Mouse (Mus musculus): ENCODE measurements around the gene Prep. TPM values are rescaled to one million over a fixed set of nuclear protein-coding genes. Genes with fewer than 3 reads are reported as not detected.

The Prep gene
- polyA plus RNA-seq, 1 experiment from 2014 or later: 38.2 TPM

DNA sequence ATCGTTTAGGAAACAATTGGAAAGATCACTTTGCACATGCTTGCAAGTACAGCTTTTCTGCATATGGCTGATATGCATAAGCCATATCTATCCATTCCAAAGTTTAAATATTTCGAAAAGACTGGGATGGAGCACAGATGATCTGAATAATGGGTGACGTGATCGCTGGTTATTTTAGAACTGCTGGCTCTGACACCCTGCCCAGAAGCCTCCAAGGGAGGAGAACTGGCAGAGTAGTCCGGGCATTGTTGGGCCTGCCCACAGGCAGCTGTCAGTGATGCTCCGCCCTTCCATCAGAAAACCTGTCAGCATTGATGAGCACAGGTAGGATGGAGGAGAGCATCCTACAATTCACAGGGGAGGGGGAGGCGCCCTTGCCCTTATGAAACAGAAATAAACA is 69.8 kb downstream of the Prep start:
- no peak overlapping the region for H3K4me3 ChIP-seq
- no peak overlapping the region for H3K27ac ChIP-seq
- no peaks in the 10 kb centered on the region for H3K27me3 ChIP-seq (ENCODE audit: poor library complexity, severe bottlenecking)
- H3K36me3 ChIP-seq (replicated peaks): peaks cover 39% of the 10 kb centered on the region
- no peak for DNase-seq (ENCODE audit: extremely low spot score, low spot score)
- WGBS: 89% methylated on average over 7 of the region's 7 CpGs
- peaks cover 12% of the 10 kb centered on the region for H3K4me1 ChIP-seq
- H3K9me3 ChIP-seq: no peaks in the 10 kb centered on the region

DNA sequence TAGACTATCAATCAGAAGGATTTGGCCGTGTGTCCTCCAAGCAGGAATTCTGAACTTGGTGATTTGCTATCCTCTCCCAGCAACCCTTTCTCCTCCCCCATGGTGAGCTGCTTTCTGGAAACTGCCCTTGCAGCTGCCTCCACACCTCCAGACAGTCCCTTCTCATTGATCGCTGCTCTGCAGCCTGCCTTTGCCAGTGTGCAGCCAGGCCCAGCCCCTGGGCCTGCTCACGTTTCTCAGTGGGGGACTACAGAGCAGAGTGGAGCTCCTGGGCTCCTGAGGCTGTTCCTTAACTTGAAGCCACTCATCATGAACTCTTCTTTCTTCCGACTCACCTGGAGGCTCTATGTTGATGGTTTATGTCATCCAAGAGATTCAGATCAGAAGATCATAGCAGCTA is 72.9 kb downstream of the Prep start:
- H3K36me3 ChIP-seq (replicated peaks): peaks cover 34% of the 10 kb centered on the region
- peak overlapping the region; percentile 37; the same call in 1 of the 2 replicates for H3K27ac ChIP-seq
- no peak overlapping the region for H3K4me3 ChIP-seq
- WGBS: 84% methylated on average over 4 of the region's 4 CpGs
- H3K27me3 ChIP-seq (ENCODE audit: poor library complexity, severe bottlenecking): no peaks in the 10 kb centered on the region
- peaks cover 12% of the 10 kb centered on the region for H3K4me1 ChIP-seq
- no peaks in the 10 kb centered on the region for H3K9me3 ChIP-seq
- DNase-seq (ENCODE audit: extremely low spot score, low spot score): no peak

DNA sequence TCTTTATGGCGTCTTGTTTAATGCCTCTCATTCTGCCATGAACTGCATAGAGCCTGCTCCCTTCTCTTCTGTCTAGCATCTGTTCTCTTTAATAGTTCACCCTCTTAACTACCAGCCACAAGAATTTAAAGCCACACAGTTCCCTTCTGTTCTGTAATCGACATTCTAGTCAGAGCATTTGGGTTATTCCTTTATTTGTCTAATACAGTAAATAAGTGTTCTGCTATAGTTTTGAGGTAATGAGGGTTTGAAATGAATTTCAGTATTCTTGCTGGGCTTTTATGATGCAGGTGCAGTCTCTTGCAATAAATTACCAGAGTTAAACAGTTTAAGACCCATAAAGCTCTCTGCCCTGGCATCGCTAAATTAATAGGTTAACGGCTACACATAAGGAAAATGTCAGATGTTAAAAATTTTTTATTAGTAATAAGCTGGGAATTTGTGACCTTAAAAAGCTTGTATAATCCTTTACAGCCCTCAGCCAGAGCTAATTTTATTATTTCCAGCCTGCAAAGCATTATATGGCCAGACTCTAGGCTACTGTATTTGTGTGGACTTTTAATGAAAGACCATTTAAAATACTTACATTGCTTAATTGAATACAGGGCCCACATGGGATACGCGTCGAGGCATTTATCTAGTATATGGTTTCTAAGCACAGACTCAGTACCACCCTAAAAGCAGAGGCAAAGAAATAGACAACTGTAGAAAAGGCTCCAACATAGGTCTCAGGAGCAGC is 73.6 kb downstream of the Prep start:
- Histone ChIP-seq H3K36me3 (replicated peaks) (peaks cover 37% of the 10 kb centered on the region), H3K27ac (no peak overlapping the region), H3K4me3 (no peak overlapping the region), H3K4me1 (peaks cover 13% of the 10 kb centered on the region), H3K27me3 (ENCODE audit: poor library complexity, severe bottlenecking) (no peaks in the 10 kb centered on the region), H3K9me3 (no peaks in the 10 kb centered on the region)
- WGBS: 89% methylated on average over 7 of the region's 7 CpGs
- DNase-seq (ENCODE audit: extremely low spot score, low spot score): no peak

DNA sequence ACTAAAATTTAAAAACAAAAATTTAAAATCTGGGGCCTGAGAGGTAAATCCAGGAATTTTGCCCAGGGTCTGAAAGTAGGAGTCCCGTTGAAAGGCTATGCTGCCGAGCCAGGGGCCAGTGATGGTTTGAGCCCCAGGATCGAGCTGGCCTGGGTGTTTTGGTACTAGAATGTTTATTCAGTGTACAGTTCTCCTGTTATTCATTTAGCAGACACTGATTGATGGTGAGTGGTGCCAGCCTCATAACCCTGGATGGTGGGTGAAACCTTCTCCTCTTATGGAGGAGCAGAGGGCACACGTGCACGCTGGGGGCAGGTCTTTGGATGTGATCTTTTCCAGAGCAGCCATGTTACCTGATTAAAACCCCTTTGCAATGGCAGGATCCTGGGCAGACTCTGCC is 75.4 kb downstream of the Prep start:
- Histone ChIP-seq H3K9me3 (no peaks in the 10 kb centered on the region), H3K4me1 (peaks cover 30% of the 10 kb centered on the region), H3K27ac (no peak overlapping the region), H3K27me3 (ENCODE audit: poor library complexity, severe bottlenecking) (no peaks in the 10 kb centered on the region), H3K4me3 (no peak overlapping the region), H3K36me3 (replicated peaks) (peaks cover 26% of the 10 kb centered on the region)
- WGBS: 89% methylated on average over 5 of the region's 5 CpGs
- DNase-seq (ENCODE audit: extremely low spot score, low spot score): no peak

DNA sequence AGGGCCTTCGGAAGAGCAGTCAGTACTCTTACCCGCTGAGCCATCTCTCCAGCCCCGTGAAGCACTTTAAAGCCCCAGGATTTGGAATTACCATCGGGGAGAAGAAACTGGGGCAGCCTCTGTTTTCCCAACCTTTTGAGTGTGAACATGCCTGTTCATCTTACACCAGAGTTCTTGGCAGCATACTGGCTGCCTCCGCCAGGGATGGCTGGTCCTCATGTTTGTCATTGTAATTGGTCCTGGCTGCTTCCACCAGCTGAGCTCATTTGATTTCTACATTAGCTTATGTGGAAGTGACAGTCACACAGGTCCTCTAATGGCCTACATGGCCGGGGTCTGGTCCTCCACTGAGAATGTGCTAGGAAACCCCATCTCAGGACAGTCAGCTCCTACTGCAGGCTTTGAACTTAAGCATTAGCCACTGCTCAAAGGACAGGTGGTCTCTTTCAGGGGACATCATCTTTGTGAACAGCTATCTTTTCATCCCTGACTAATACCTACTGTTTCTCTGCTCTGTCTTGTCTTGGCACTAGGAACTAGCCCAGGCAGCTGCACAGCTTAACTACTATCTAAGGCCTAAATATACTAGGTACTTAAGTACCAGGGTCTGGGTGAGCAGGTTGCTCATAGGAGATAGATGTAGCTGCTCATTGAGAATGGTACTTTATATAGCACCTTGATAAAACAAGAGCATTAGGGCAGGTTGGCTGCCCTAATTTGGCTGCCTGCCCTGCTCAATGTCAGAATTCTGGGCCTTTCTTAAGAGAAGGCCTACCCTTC is 77.2 kb downstream of the Prep start:
- no peak overlapping the region for H3K4me3 ChIP-seq
- no peak overlapping the region for H3K27ac ChIP-seq
- H3K36me3 ChIP-seq (replicated peaks): peaks cover 35% of the 10 kb centered on the region
- DNase-seq (ENCODE audit: extremely low spot score, low spot score): no peak
- peaks cover 27% of the 10 kb centered on the region for H3K4me1 ChIP-seq
- 92% methylated on average over 6 of the region's 6 CpGs for WGBS
- no peaks in the 10 kb centered on the region for H3K9me3 ChIP-seq
- no peaks in the 10 kb centered on the region for H3K27me3 ChIP-seq (ENCODE audit: poor library complexity, severe bottlenecking)

DNA sequence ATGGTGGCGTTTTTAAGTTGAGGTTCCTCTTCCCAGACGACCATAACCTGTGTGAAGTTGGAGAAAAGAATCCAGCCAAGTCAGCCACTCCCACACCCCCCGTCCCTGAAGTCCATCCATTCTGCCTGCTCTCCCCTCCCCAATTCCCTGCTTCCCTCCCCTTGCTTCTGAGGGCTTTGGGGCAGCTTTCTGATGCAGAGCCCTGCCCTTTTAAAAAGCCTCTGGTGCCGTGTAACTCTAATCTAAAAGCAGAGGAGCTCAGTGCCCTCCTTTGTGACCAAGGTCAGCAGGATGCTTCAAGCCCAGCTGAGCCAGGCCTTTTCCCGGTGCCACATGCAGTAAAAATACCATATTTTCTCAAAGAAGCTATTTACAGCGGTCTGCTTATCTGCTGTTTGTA is 79.8 kb downstream of the Prep start:
- Histone ChIP-seq H3K27ac (peak overlapping the region; percentile 62), H3K4me1 (peaks cover 41% of the 10 kb centered on the region), H3K27me3 (ENCODE audit: poor library complexity, severe bottlenecking) (no peaks in the 10 kb centered on the region), H3K9me3 (no peaks in the 10 kb centered on the region), H3K4me3 (no peak overlapping the region), H3K36me3 (replicated peaks) (peaks cover 58% of the 10 kb centered on the region)
- 20% methylated on average over 6 of the region's 6 CpGs for WGBS
- no peak for DNase-seq (ENCODE audit: extremely low spot score, low spot score)

DNA sequence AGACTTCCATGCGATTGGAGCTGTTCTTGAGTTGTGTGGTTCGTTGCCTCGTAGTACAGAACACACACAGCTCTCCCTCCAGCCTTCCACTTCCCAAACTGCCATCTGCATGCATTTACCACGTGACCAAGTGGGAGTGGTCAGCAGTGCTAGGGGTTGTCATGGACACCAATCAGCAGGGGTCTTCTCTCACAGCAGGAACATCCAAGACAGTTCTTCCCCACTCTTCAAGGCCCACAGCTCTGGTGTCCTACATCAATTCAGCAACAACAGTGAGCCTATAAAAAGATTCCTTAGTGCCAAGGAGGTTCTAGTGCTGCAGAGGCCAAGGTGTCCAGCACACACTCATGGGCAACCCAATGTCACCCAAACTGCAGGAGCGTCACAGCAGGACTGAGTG is 84.1 kb downstream of the Prep start:
- Histone ChIP-seq H3K27ac (peak overlapping the region; percentile 44; the same call in 1 of the 2 replicates), H3K36me3 (replicated peaks) (peaks cover 83% of the 10 kb centered on the region)
- no peak for DNase-seq (ENCODE audit: extremely low spot score, low spot score)

DNA sequence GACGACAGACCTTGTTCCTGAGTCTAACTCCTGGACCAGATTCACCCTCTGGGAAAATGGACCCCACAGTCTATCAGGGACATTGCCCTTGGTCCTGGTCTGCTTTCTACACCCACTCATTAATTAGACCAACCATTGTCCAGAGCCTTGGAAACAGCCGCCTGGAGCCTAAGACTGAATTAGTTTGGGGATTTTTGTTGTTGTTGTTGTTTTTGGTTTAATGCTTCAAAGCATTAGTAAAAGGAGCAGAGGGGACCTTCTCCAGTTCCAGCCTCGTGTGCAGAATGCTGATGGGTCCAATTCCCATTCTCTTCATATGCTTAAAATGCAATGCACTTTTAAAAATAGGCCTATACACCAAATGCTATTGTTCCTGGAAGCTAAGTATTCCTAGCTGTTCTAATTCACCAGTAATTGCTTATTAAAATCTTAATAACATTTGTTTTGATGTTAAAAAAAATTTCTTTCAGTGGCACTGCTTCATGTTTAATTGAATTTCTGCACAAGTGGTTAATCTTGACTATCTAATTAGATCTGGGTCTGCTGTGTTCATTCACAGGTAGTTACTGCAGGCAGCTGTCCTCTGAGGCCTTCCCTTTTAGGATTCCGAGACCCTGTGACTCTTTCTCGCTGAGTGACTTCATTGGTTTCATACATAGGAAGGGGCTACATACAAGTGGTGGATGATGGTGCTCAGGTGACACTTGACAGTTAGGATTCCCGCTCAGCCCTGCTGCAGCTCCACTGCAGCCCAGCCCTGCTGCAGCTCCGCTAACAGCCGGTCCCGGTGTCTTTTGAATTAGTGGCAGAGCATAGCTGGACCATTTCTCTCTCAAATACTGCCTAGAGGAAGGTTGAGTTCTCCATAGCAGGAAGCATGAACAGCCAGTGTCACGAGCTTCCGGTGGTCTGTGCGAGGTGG is 85.0 kb downstream of the Prep start:
- Histone ChIP-seq H3K9me3 (no peaks in the 10 kb centered on the region), H3K27me3 (ENCODE audit: poor library complexity, severe bottlenecking) (no peaks in the 10 kb centered on the region), H3K4me1 (peaks cover 32% of the 10 kb centered on the region), H3K27ac (no peak overlapping the region), H3K4me3 (no peak overlapping the region), H3K36me3 (replicated peaks) (peaks cover 92% of the 10 kb centered on the region)
- no peak for DNase-seq (ENCODE audit: extremely low spot score, low spot score)
- WGBS: 89% methylated on average over 12 of the region's 12 CpGs

More for the DNA sequence above, 84.1 kb downstream of the Prep start:
- WGBS: 61% methylated on average over 5 of the region's 5 CpGs
- Histone ChIP-seq H3K4me1 (peaks cover 41% of the 10 kb centered on the region), H3K4me3 (no peak overlapping the region), H3K9me3 (no peaks in the 10 kb centered on the region), H3K27me3 (ENCODE audit: poor library complexity, severe bottlenecking) (no peaks in the 10 kb centered on the region)

DNA sequence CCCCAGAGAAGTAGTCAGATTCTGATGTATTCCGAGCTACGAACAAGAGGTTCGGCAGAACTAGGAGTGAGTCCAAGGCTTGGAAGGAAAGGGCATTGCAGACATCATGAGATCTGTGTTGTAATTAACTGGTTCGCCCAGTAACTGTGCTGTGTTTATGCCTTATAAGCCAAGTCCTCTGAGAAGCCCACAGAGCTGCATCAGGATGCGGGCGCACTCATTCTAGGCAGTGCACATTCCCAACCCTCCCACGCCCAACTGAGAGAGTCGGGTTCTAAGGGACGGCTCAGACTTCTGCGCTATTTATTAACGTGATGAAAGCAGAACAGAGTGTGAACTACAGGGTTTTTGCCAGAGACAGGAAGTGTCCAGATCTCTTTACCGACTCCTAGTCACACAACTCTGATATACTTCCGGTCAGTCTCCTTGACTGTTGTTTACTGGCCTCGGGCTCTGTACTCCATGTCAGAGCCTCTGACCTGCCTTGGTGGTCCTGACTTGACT is 87.6 kb downstream of the Prep start:
- no peak for DNase-seq (ENCODE audit: extremely low spot score, low spot score)
- peaks cover 23% of the 10 kb centered on the region for H3K4me1 ChIP-seq
- no peak overlapping the region for H3K4me3 ChIP-seq
- no peaks in the 10 kb centered on the region for H3K9me3 ChIP-seq
- 95% methylated on average over 14 of the region's 14 CpGs for WGBS
- no peaks in the 10 kb centered on the region for H3K27me3 ChIP-seq (ENCODE audit: poor library complexity, severe bottlenecking)
- peaks cover 100% of the 10 kb centered on the region for H3K36me3 ChIP-seq (replicated peaks)
- no peak overlapping the region for H3K27ac ChIP-seq

DNA sequence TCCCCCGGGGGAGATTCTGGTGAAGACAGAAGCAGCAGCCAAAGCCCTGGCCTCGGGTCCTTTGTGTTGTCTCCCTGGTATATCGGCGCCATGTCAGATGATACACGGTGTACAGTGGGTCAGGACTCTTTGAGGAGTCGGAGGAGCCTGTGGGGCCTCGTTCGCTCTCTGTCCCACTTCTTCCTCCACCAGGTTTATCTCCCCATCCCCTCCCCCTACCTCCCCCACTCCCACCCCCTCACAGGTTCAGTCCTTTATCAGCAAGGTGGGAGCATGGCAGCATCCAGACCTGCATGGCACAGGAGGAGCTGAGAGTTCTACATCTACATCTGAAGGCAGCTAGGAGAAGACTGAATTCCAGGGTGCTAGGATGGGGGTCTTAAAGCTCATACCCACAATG is 98.8 kb downstream of the Prep start:
- peaks cover 12% of the 10 kb centered on the region for H3K4me1 ChIP-seq
- no peak overlapping the region for H3K27ac ChIP-seq
- H3K9me3 ChIP-seq: no peaks in the 10 kb centered on the region
- 87% methylated on average over 8 of the region's 8 CpGs for WGBS
- no peaks in the 10 kb centered on the region for H3K27me3 ChIP-seq (ENCODE audit: poor library complexity, severe bottlenecking)
- no peak overlapping the region for H3K4me3 ChIP-seq
- H3K36me3 ChIP-seq (replicated peaks): peaks cover 8% of the 10 kb centered on the region
- no peak for DNase-seq (ENCODE audit: extremely low spot score, low spot score)

DNA sequence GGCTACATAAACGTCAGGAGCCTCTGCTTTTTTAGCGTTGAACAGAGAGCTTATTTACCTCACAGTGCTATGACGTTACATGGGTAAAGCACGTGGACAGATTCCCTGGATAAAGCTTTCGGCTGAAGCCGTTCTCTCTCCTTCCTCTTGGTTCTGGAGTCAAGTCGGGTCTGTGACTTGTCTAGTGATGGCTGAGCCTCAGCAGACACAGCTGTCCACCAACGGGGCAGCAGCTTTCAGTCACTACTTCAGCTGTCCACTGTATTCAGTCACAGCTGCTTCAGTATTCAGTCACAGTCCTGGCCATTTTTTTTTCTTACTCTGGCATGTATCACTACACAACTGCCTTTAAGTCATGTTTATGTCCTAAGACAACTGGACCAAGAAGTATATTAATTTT is 106.9 kb downstream of the Prep start:
- H3K4me1 ChIP-seq: peaks cover 12% of the 10 kb centered on the region
- H3K9me3 ChIP-seq: no peaks in the 10 kb centered on the region
- no peak overlapping the region for H3K27ac ChIP-seq
- no peaks in the 10 kb centered on the region for H3K27me3 ChIP-seq (ENCODE audit: poor library complexity, severe bottlenecking)
- no peak for DNase-seq (ENCODE audit: extremely low spot score, low spot score)
- no peak overlapping the region for H3K4me3 ChIP-seq
- H3K36me3 ChIP-seq (replicated peaks): no peaks in the 10 kb centered on the region
- WGBS: 92% methylated on average over 8 of the region's 8 CpGs

DNA sequence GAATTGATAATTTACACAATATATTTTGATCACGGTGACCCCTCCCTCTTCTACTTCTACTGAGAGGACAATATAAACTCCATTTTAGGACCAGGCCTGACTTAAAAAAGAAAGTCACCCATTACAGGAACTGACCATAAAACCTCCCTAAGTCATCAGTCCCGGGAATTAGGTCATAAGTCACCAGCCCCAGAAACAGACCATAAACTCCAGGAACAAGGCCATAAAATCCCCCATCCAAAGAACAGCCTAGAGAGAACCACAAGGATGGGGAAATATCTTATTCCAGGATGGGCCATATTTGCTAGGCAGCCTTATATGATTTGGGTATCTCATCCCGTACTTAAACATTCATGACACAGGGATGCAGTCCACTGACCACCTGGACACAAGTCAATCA is 107.3 kb downstream of the Prep start:
- Histone ChIP-seq H3K4me3 (no peak overlapping the region), H3K27me3 (ENCODE audit: poor library complexity, severe bottlenecking) (no peaks in the 10 kb centered on the region), H3K36me3 (replicated peaks) (no peaks in the 10 kb centered on the region), H3K4me1 (peaks cover 12% of the 10 kb centered on the region), H3K9me3 (no peaks in the 10 kb centered on the region), H3K27ac (no peak overlapping the region)
- WGBS: 92% methylated on average over 3 of the region's 3 CpGs
- no peak for DNase-seq (ENCODE audit: extremely low spot score, low spot score)
